Mouse (Mus musculus): ENCODE results near the gene Thnsl1. TPM values are rescaled to one million over a fixed set of nuclear protein-coding genes. Genes with fewer than 3 reads are reported as not detected.

The Thnsl1 gene
- polyA plus RNA-seq (2012; rRNA removed): 1.2 TPM in 2 replicates

DNA sequence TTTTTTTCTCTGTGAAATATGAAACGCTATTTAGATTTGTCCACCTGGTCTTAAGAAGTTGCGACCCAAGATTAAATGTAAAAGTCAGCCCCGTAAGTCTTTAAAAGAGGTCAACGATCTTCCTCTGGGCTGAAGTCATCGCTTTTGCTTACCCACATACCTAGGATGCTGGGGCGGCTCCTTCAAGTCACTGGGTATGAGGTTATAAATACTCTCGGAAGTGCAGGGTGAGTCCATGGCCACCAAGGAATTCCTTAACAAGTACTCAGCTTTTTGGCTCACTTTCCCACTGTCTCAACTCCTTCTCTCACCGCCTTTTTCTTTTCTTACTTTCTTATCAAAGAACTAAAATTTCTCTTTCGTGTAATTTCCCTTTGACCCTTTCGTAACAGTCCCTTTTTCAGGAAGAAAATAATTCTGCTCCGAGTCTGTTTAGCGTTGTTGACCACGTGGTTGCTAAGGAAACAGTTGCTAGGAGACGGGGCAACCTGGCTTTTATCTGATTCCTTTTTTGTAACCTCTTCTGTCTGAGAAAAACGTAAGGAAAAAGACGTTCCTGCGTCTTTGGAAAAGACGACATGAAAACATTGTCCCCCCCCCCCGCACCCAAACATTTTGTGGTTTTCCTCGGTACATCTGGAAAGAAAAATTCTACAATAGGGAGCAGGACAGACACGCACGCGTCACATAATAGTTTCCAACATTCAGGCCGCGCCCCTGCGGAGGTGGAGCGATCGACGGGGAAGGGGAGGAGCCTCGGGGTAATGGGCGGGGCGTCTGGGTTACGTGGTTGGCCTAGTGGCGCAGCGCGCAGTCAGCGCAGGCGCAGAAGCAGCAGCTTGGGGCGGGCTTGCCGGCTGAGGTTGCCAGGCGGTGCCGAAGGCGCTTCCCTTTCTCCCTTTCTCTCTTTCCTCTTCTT, at the start of gene Thnsl1, which contains the start of gene Enkur:
TSS of gene Thnsl1 (plus strand) at position 813 of the 919 bp plus-strand sequence.
TSS of gene Enkur (minus strand) at position 454 of the 919 bp plus-strand sequence.

Other genes with a start within 250 kb of the Thnsl1 start
- gene Arhgap21, start 236.8 kb upstream of the Thnsl1 start, polyA plus RNA-seq (2012; rRNA removed): 10.5 TPM in 2 replicates
- gene Enkur, start 359 bp upstream of the Thnsl1 start, polyA plus RNA-seq (2012; rRNA removed): 0.07 and 0.09 TPM in 2 replicates
- gene Gpr158, start 161.8 kb downstream of the Thnsl1 start, polyA plus RNA-seq (2012; rRNA removed): not detected in 2 replicates

All from liver, embryonic 14 days (tissue).